Mouse (Mus musculus) spleen, postnatal 36 days (tissue): ENCODE results near the gene B430306N03Rik.

Source experiments
- DNase-seq, 2 experiments: peaks; one replicate each; pipeline ENCODE4 v3.0.0; 2022; ENCODE audit warnings: low spot score in 2 of 2, mixed read lengths in 1 of 2

B430306N03Rik gene

GRCm38 (mm10) chr17:48362346-48362745 lies 46.4 kb downstream of the B430306N03Rik start:
- no peak for DNase-seq

DNA sequence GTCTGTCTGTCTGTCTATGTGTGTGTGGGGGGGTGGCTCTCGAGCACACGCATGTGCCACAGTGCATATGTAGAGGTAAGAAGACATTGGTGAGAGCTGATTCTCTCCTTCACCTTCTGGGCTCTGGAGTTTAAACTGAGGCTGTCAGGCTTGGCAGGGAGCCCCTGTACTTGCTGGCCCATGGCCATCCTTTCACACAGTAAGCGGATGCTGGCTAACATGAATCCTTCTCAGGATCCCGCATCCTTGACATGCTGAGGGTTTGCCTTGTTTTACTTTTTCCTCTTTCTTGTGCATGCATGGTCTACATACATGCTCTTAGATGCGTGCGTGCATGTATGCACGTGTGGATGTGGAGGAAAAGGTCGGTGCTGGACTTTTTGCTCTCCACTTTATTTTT lies 47.0 kb downstream of the B430306N03Rik start:
- DNase-seq: no peak

DNA sequence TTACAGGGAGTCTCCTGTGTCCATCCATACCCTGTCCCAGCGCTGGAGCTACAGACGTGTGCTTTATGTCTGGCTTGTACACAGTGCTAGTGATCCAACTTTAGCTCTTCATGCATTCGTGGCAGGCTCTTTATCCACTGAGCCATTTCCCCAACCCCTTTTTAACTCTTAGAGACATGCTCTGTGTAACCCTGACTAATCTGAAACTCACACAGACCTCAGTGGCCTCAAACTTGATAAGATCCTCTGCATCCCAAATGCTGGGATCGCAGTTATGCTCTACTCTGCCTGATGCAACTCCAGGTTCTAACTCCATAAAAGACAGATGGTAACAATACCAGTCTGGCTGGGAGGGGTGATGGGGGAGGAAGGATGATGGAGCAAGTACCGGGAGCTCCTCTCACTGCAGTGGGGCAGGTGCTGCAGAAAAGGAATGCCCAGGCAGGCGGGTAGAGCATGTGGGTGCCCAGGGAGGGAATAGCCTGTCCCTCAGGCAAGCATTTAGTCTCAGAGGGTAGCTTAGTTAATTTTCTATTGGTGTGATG lies 47.6 kb downstream of the B430306N03Rik start:
- DNase-seq: no peak

GRCm38 (mm10) chr17:48365511-48366155 lies 49.7 kb downstream of the B430306N03Rik start:
- no peak for DNase-seq

GRCm38 (mm10) chr17:48366806-48367205 lies 50.9 kb downstream of the B430306N03Rik start:
- no peak for DNase-seq

GRCm38 (mm10) chr17:48371621-48372020 lies 55.7 kb downstream of the B430306N03Rik start:
- no peak for DNase-seq

DNA sequence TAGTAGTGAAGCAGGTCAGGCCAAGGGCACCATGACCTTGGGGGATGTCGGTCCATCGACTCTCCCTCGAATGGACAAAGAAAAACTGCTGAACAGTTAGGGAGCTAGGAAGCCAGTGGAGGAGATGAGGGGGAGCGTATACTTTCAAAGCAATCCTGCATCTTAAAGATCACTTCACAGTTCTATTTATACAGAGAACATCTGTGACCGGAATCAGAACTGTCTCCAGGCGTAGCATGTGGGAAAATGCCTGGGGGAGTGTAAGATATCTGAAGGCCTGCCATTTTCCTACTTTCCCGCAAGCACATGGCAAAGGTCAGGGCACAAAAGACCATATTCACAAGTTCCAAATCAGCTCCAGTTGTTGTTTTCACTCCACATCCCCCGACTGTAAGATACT lies 57.0 kb downstream of the B430306N03Rik start:
- DNase-seq: no peak

DNA sequence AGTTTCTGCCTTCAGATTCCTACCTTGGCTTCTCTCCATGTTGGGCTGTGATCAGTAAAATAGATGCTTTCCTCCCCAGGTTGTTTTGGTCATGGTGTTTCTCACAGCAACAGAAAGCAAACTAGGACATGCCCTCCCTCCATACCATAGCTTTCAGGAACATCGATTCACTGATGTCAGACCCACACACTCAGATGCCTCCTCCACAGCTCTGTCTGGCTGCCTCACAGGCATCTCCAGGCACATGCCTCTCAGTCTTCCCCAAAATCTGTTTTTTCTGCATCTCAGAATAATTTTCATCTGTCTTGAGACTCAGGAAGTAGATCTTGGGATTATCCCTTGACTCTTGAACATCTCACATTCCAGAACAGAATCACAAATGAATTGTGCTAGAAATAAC lies 60.2 kb downstream of the B430306N03Rik start:
- no peak for DNase-seq
